Mouse (Mus musculus): ENCODE data around the gene Zfhx3.

The Zfhx3 gene

DNA sequence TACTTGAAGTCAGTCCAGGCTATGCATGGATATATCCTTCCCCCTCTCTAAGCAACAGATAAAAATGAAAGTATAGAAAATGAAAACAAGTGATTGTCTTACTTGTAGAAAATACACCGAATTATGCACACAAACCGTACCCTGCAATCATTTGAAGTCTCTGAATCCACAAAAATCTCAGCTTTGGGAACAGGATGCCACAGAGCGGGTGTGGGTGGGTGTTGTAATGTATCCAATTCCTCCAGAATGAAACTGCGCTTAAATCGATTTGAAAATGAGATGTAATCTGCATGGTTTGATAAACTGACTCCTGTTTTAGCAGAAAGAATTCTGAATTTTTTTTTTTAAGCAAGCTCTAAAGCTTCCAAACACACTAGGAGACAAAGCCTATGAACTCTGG, 297.1 kb downstream of the Zfhx3 start:
- DNase-seq (ENCODE audit: low read depth): no peak

DNA sequence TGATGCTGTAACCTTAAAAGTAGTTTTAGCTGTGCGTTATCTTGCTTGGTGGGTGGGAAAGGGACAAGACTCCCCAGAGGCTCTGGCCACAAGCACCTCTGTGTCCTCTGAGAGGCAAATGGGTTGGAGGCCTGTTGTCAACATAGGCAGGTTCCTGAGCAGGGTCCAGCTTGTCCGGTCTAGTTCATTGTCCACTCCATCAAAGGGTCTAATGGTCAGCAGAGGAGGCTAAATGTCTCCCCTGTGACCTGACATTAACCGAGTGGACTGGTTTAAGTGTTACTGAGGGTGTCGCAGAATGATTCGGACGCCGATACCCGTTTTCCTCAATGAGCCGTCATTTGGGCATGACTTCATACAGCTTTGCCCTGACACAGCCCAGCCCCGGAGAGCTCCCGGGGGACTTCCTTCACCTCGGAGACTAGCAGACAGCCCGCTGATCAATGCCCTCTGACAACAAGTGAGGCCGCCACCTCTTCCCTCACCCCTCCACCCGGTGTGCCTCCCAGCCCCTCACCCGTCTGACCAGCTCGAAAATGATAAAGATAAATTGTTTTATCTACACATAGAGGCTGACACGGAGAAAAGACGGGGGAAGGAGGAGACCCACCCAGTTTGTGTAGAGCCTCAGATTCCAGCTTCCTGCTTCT, 298.7 kb downstream of the Zfhx3 start:
- DNase-seq (ENCODE audit: low read depth): no peak

DNA sequence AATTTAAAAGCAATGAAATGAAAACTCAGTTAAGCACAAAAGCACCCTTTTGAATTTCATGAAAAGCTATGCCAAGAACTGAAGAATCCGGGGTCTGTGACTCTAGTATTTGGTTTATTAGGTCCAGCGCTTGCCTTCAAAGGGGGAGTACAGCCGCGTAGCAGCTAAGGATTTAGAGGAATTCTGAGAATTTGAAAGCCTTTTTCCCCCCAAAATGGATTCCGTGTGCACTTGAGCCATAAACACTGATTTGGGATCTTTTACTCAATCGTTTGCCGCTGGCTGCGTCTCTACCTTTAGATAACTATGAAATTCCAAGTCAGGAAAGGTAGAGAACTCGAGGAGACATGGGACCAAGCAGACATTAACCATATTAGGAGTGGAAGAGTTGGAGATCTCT, 300.8 kb downstream of the Zfhx3 start:
- DNase-seq (ENCODE audit: low read depth): no peak

DNA sequence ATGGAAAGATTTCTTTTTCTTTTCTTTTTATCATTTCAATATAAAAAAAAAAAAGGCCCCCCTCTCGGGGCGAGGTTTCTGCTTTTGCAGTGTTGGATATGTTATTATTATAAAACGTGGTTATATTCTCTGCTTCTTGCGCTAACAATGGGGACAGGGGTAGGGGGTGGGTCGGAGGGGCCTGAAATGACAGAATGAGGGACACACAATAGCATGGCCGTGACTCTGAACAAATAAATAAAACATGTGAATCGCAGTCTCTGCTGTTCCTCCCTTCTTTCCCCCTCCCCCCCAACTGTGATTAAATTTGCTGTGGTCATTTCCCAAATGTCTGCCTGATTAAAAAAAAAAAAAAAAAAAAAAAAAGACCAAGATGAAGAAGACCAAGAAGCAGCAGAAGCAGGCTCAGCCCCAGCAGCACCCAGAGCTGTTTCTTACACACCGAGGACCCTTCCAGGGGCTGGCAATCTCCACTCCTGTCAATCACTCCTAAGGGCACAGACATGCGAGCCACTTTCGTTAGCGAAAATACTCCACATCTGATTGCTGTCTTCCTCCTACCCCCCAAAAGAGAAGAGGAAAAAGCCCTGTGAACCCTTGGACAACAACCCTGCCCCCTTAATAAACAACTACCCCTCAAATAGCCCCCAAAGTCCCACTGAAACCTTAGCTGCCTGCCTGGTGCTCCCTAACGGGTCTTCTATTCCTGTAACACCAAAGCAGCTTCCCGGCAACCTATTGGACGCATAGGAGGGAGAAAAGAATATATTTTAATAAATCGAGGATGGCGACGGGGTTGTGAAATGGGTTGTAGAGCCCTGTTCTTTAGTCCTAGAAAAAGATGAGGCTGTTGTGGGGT, 302.4 kb downstream of the Zfhx3 start:
- DNase-seq (ENCODE audit: low read depth): no peak

DNA sequence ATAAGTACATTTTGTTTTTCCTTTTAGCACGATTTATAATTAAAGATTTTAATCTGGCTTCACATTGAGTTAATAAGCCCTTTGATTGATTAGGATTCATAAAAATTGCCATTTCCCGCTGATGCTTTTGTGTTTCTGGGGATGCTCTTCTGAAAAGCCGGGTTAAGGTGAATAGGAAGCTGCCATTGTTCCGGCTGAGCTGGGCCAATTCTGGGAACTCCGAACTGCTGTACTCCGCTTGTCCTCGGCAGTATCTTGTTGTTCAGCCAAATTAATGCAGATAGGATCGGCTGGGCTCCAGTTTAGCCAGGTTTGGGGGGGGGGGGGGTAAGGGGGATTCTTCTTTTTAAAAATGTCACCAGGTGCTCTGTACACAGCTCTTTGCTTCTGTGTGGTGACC, 303.1 kb downstream of the Zfhx3 start:
- DNase-seq (ENCODE audit: low read depth): no peak

DNA sequence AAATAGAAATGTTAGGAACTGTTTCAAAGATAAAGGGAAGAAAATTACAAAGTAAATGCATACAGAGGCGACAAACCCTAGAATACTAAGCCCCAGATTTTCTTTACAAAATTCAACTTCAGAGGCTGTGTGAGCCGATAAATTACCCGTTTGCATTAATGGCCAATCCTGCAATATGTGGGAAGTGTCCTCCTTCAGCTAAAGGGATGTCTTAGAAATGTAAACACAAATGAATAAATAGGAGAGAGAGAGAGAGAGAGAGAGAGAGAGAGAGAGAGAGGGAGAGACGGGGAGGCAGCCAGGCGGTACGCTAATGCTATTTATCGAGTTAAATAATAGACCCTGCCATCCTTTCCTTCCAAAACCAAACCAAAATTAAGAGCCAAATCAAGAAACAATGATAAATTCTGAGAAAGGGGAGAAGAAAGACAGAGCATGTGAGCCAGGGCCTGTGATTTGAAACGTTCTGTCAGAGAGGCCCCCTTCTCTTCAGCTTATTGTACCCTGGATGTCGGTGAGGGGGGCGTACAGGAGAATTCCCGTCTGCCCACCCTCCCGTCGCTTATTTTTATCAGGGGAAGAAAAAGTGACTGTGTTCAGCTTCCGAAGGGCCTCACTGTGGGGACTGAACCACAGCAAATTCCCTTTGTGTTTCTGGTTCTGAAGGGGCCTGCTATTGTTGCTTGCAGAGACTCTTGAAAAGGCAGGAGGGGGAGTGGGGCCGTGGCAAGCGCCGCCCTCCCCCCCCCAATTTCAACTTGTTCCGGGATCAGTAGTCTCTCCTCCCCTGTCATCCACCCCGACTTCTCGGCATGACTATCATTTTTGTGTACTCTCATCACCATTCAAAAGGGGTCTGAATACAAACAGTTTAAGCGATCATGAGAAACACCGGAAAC, 303.8 kb downstream of the Zfhx3 start:
- DNase-seq (ENCODE audit: low read depth): no peak

DNA sequence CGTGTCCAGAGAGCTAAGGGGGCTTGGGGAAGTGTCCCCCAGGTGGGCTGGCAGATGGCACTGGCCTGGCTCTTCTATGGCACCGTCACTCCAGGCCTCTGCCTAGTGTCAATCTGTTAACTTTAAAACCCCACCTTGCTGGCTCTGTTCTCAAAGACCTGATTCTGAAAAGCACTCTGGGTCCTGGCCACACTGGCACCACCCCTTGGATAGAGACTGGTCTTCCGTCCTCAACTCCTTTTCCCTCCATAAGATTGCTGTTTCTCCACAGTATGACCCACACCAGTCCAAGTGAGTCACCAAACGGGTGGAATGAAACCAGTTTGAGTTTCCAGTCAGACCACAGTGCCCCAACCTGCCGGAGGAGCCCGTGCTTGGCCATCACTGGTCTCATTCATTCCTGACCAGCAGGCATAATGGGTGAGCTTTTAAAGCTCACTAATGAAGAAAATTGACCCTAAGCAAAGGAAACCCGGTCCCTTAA, 304.5 kb downstream of the Zfhx3 start:
- DNase-seq (ENCODE audit: low read depth): no peak

DNA sequence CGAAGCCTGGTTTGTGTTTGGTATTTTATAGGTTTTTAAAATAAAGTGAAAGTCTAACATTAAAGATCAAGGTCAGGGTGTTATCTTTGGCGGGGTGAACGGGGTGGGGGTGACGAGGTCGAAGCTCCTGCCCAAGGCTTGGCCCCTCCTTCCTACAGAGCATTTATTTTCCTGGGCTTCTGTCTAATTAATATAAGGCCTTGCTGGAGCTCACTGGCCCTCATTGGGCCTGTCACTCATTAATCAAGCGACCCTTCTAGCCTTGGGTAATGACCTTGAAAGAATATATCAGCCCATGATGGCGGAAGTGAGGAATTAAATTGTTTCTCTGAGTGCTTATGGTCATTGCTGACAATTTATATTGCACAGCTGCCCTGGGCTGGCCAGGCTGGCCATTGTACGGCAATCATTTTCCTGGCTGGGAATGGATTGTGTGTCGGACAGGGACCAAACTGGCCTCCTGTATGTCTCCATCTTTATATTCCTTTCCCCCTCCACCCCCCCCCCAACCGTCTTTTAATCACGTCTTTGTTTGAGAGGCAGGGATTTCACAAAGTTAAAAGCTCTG, 322.2 kb downstream of the Zfhx3 start:
- no peak for DNase-seq (ENCODE audit: low read depth)

DNA sequence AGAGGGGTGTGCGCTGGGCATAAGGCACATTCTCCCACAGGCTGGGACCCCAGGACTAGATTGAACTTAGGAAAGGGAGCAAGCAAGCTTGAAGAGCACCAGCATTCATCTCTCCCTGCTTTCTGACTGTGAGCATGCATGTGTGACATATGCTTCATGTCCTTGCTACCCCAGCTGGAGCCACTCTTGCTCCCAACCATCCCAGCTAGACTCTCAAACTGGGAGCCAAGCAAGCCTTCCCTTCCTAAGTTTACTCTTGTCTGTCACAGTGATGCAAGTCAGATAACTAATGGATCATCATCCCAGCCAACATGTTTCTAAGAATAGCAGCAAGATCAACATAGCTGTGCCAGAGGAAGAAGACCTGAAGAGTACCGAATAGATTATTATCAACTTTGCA, 335.5 kb downstream of the Zfhx3 start:
- DNase-seq (ENCODE audit: low read depth): no peak

DNA sequence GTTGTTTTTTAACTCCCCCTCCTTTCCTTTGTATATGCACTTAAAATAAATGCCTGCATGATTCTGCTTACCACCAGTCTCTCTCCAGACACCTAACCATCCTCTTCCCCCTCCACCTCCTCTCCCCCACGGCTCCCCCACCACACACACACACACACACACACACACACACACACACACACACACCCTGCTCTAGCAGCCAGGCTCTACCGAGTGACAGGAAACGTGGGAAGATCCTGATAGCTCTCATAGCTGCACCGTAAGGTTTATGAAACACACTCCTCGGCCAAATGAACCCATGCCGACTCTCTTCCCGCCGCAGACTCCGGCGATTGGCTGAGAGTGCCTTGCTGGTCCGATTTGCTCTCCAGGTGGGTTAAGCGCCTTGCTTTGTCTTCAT, 339.5 kb downstream of the Zfhx3 start:
- DNase-seq (ENCODE audit: low read depth): no peak

DNA sequence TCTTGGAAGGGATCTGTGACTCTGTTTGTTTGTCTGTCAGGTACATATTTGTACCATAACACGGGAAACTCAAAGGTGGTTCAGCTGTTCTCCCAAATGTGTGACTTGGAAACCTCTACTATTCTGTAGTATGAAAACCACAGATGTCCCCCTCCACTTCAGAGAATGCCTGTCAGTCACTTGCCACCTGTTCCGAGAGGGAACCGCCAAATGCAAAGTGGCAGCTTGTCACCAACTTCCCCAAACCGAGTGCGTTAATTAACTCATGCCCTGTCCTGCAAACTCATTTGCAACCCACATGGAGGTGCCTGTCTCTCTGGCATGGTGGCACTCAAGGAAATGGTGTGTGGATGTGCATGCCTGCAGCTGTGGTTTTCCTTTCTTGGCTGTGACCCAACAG, 343.7 kb downstream of the Zfhx3 start:
- DNase-seq (ENCODE audit: low read depth): no peak

DNA sequence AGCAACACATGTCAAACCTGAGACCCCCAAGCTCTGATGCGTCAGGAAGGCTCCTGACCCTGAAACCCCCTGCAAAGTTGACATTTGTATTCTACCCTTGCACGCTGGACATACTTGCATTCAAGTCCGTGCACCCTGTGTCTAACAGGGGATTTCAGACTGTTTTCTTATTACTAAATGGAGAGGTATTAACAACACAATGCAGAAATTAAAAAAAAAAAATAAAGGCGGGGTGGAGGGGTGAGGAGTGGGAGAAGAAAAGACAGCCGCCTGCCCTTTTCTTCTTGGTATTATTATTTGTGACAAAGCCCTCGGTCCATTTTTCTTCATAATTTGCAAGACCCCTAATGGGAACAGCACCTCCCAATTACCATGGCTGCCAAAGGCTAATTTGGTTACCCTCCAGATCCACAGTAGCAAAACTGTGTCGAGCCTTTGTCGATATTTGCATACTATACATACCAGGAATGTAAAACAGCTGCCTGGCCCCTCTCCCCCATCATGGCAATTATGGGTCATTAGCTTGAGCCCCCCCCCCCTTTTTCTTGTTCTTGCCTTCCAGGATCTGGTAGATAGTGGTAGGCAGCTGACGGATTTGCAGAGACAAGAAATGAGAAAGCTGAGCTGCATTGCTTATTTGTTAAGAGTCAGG, 358.6 kb downstream of the Zfhx3 start:
- DNase-seq (ENCODE audit: low read depth): no peak

DNA sequence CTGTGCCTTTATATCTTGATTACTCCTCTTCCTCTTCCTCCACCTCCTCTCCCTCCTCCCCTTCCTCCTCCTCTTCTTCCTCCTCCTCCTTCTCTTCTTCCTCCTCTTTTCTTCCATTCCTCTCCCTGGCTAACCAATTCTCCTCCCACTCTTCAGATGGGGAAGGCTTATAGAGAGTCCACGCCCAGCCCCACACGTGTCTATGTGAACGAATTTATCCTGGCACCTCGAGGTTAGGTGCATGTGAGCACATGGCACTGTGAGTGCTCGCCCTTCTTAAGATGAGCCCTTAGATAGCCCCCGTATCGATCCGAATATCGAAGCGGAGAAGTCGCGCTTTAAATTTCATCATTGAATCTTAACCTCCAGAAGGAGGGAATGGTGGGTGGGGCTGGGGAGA, 359.2 kb downstream of the Zfhx3 start:
- no peak for DNase-seq (ENCODE audit: low read depth)

DNA sequence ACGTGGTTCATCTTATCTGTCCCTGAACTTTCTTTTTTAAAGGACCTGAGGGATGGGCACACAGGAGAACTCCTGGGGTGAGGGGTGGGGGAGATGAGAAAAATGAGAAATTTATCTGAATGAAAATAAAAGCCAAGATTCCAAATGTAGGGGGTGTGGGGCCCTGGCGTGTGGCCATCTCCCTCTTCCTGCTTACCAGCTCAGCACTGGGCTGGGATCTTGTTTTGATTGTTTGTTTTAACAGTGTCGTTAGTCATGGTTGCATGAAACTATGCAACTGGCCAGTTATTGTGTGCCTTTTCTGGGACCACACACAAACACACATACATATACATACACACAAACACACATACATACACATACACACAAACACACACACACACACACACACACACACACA, 362.9 kb downstream of the Zfhx3 start:
- DNase-seq (ENCODE audit: low read depth): no peak

DNA sequence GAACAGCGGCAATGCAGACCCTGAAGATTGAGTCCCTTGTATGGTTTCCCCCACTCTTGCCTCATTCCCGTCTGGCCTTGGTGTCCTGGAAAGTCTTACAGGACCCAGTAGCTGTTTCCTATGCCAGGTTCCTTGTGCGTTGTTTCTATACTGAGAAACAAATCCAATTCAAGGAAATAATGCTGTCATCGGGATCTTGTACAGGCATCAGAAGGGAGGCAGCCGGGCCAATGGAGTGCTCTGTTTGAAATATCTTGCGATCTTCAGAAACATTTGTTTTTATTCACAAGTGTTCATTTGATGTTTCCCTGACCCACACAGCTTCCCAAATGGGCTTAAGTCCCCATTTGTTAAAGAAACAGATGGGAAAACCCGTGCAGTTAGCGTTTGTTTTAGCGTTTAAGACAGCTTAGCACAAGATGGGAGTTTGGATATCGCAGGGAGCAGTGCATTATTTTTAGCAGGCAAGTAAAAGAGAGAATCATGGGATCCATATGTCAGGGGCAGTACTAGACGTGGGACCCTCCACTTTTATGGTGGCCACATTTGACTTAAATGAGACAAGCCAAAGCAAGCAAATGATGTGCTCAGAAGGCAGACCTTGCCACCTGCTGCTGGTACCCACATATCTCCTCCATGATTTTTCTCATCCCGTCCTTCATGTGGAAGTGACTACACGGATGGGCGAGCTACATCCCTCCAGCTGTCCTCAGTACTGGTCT, 367.2 kb downstream of the Zfhx3 start:
- no peak for DNase-seq (ENCODE audit: low read depth)

DNA sequence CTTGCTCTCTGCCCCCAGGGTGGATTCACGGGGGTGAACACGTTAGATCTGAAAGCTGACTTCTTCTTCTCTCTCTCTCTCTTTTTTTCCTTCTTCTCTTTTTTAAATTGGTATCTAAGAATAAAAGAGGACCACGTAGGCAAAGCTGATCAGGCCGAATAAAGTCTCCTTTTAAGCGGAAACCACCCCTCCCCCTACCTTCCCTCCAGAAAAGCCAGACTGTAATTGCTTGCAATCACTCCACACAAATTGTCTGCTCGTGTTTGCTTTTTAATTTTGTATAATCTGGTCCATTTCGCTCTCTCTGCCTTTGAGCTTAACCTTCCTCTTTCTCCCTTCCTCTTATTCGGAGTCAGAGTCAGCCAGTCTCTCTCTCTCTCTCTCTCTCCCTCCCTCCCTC, 372.6 kb downstream of the Zfhx3 start:
- no peak for DNase-seq (ENCODE audit: low read depth)

DNA sequence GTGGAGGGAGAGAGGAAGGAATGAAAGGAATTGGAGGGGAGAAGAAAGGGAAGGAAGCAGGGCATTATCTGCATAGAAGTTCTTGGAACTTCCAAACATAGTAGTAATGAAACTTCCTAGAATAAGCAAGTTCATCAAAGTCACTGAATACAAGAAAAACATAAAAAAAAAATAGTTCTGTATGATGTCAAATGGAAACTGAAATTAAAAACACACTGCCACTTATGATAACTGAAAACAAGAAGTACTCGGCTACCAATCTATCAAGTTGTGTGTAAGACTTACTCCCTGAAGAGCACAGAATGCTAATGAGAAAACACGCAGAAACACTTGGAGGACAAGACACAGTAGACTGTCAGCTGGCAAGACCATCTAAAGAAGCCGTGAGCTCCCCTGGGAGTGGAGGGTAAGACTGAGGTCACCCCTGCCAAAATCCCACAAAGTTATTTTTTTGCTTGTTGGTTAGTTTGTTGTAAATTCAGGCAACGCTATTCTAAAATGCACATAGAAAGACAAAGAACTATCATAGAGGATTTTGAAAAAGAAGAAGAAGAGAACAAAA, 375.2 kb downstream of the Zfhx3 start:
- no peak for DNase-seq (ENCODE audit: low read depth)

DNA sequence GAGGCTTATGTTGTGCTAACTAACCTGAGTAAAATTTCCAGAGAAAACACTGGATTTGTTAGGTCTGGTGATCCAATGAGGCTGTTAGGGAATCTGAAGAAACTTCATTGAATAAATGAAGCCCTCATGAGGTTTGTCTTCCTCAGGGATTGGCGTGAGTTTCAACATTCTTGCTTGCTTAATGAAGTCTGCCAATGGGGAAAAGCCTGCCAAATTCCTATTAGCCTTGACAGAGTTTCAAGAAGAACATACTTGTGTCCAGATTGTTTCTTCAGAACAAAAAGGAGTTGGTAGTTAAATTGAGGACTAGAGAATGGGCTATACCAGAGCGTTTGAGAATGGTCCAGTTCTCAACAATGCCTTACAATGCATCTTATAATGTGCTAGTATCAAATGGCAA, 385.3 kb downstream of the Zfhx3 start:
- DNase-seq (ENCODE audit: low read depth): peak; percentile 3

DNA sequence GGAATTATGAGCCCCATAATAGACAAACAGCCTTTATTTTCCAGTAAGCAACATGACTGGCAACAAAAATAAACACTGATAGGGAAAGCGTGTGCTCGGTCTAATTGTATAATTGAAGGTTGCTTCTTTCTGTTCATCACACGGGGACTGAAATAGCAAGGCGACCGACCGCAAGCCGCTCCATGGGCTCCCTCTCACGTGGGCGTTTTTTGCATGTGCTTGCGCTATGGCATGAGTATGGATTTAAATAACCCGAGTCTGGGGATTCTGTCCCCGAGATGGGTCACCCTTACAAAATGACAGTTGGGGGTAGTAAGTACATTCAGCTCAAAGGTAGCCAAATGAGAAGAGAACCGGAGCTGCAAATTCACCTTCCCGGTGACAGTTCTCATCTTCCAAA, 405.9 kb downstream of the Zfhx3 start:
- DNase-seq (ENCODE audit: low read depth): no peak

DNA sequence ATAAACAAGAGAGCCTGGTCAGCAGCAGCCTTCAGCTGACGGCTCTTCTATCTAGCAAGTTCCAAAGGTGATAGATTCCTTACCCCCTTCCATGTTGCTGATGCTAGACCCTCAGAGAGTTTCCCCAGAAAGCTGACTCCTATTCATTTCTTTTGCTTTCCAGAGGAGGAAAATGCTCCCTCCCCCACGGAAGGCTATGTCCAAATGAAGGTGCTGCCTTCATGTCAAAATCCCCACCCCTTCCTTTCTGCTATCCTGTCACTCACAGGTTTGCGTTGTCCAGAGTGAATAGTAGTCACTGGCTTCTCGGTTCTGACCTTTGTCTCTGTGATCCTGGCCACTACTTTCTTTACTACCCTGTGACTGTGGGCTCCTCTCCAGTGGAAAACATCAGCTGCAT, 406.3 kb downstream of the Zfhx3 start:
- no peak for DNase-seq (ENCODE audit: low read depth)

Measured in NIH3T3 (cell line).